Mouse (Mus musculus) gastrocnemius, postnatal 10 days (tissue): ENCODE measurements at regions not wholly inside any gene's neighbourhood (a gene's known extent, or its start where the extent isn't known, plus 50 kb on each side); places are given as distances from the start of the nearest gene placed in this dataset.

ENCODE experiments used
- DNase-seq: peaks from one replicate; pipeline ENCODE4 v3.0.0; 2021; ENCODE audit warnings: mixed read lengths

GRCm38 (mm10) chr19:27140892-27141291 is 75.4 kb upstream of the Vldlr start:
- DNase-seq = no peak

GRCm38 (mm10) chr19:27142181-27142580 is 74.1 kb upstream of the Vldlr start:
- no peak for DNase-seq

- DNase-seq = peak; percentile 5
These were observed 68.9 kb upstream of the Vldlr start for GRCm38 (mm10) chr19:27147404-27147803.

- DNase-seq = no peak
These were observed 68.0 kb upstream of the Vldlr start for GRCm38 (mm10) chr19:27148330-27148729.

- DNase-seq = no peak
These were observed 66.7 kb upstream of the Vldlr start for GRCm38 (mm10) chr19:27149567-27149966.

GRCm38 (mm10) chr19:27161933-27162332 is 54.4 kb upstream of the Vldlr start:
- DNase-seq = no peak
